Mouse (Mus musculus) bone marrow, adult 2 months (tissue): ENCODE results near the gene Oas1c. TPM values are rescaled to one million over a fixed set of nuclear protein-coding genes. Genes with fewer than 3 reads are reported as not detected.

Source experiments
- H3K27ac ChIP-seq: fragments of 200-500 bp; 2 replicates; pipeline ENCODE4 v1.5.1; 2012; ENCODE audit warnings: low read depth, mild to moderate bottlenecking, control low read depth, inconsistent platforms, low read length; ENCODE audit not compliant: control insufficient read depth, poor library complexity, insufficient read depth
- H3K4me1 ChIP-seq: fragments of 200-500 bp; 2 replicates; pipeline ENCODE4 v1.6.1; 2011; ENCODE audit warnings: low read length; ENCODE audit not compliant: control insufficient read depth, insufficient read depth
- H3K4me3 ChIP-seq: fragments of 200-500 bp; replicated peaks from 2 replicates; pipeline ENCODE3; 2011; ENCODE audit warnings: mild to moderate bottlenecking, low read depth, low read length, control low read depth; ENCODE audit not compliant: control insufficient read depth
- CTCF ChIP-seq: fragments of 200-500 bp; IDR thresholded peaks from 2 replicates; pipeline ENCODE4 v1.5.1; 2011; ENCODE audit warnings: low read length, control low read depth; ENCODE audit not compliant: control insufficient read depth, insufficient read depth
- POLR2A ChIP-seq: fragments of 200-500 bp; IDR thresholded peaks from 2 replicates; pipeline ENCODE4 v1.6.1; 2011; ENCODE audit warnings: low read depth, mild to moderate bottlenecking, control low read depth, low read length, borderline replicate concordance; ENCODE audit not compliant: control insufficient read depth
- WGBS: fragments of 180-500 bp; shearing (Covaris S2); methylation state at CpG from one replicate; pipeline ENCODE4 v1.1.7; 2018; 5-methylcytosine and 5-hydroxymethylcytosine counted together
- polyA plus RNA-seq: library from polyadenylated mRNA; stranded (reverse); fragments of >200 nt; gene quantifications from 2 replicates; pipeline ENCODE4 v1.2.4, GENCODE M21; 2011; ENCODE audit warnings: low replicate concordance; ENCODE audit not compliant: missing spikeins, insufficient read depth, insufficient read length

The Oas1c gene
- polyA plus RNA-seq, 1 experiment = 12.1 TPM

GRCm38 (mm10) chr5:120793043-120793442 lies 19.3 kb downstream of the Oas1c start:
- H3K4me3 ChIP-seq = no peak overlapping the region
- H3K4me1 ChIP-seq = peaks cover 2% of the 10 kb centered on the region; the same call in 1 of the 2 replicates
- no peak for TF ChIP-seq POLR2A
- TF ChIP-seq CTCF = peak; percentile 54
- 8% methylated on average over 2 of the region's 2 CpGs for WGBS
- H3K27ac ChIP-seq = no peak overlapping the region

GRCm38 (mm10) chr5:120787042-120787441 lies 25.3 kb downstream of the Oas1c start:
- TF ChIP-seq CTCF (no peak), POLR2A (no peak)
- Histone ChIP-seq H3K4me3 (no peak overlapping the region), H3K4me1 (peaks cover 2% of the 10 kb centered on the region; the same call in 1 of the 2 replicates), H3K27ac (no peak overlapping the region)
- WGBS = 1% methylated on average over 3 of the region's 3 CpGs

GRCm38 (mm10) chr5:120782446-120782845 lies 29.9 kb downstream of the Oas1c start:
- TF ChIP-seq CTCF (no peak), POLR2A (no peak)
- 77% methylated on average over 2 of the region's 2 CpGs for WGBS
- H3K4me3 ChIP-seq = no peak overlapping the region
- no peak overlapping the region for H3K27ac ChIP-seq
- peaks cover 9% of the 10 kb centered on the region; the same call in 1 of the 2 replicates for H3K4me1 ChIP-seq

- 84% methylated on average over 1 of the region's 1 CpGs for WGBS
- Histone ChIP-seq H3K27ac (no peak overlapping the region), H3K4me1 (peaks cover 8% of the 10 kb centered on the region; the same call in 1 of the 2 replicates), H3K4me3 (no peak overlapping the region)
- TF ChIP-seq POLR2A (no peak), CTCF (peak; percentile 63)
Observed at GRCm38 (mm10) chr5:120781646-120782045, 30.7 kb downstream of the Oas1c start.

GRCm38 (mm10) chr5:120779922-120780321 lies 32.4 kb downstream of the Oas1c start:
- no peak for TF ChIP-seq POLR2A
- no peak for TF ChIP-seq CTCF
- WGBS = 4% methylated on average over 3 of the region's 3 CpGs
- no peak overlapping the region for H3K27ac ChIP-seq
- no peak overlapping the region for H3K4me3 ChIP-seq
- H3K4me1 ChIP-seq = peaks cover 8% of the 10 kb centered on the region

- Histone ChIP-seq H3K4me1 (peaks cover 13% of the 10 kb centered on the region), H3K4me3 (no peak overlapping the region), H3K27ac (no peak overlapping the region)
- TF ChIP-seq POLR2A (no peak), CTCF (no peak)
- 17% methylated on average over 2 of the region's 2 CpGs for WGBS
Observed at GRCm38 (mm10) chr5:120778941-120779340, 33.4 kb downstream of the Oas1c start.

- no peak for TF ChIP-seq POLR2A
- Histone ChIP-seq H3K4me1 (peaks cover 13% of the 10 kb centered on the region), H3K27ac (peak within 1 kb of the TSS; percentile 87), H3K4me3 (peak within 1 kb of the TSS; percentile 74)
- WGBS = 7% methylated on average over 9 of the region's 9 CpGs
Observed at GRCm38 (mm10) chr5:120777478-120777877, 34.8 kb downstream of the Oas1c start, which contains the start of gene Oas3. Oas3 (minus strand) TSS chr5:120777661.

GRCm38 (mm10) chr5:120776801-120777200 lies 35.5 kb downstream of the Oas1c start:
- peak overlapping the region; percentile 57 for H3K27ac ChIP-seq
- TF ChIP-seq POLR2A (no peak), CTCF (no peak)
- 59% methylated on average over 5 of the region's 5 CpGs for WGBS
- H3K4me1 ChIP-seq = peaks cover 13% of the 10 kb centered on the region
- H3K4me3 ChIP-seq = peak overlapping the region; percentile 74
